Mouse (Mus musculus) ES-Bruce4 (cell line): ENCODE data around the gene Olfr1459. TPM values are rescaled to one million over a fixed set of nuclear protein-coding genes. Genes with fewer than 3 reads are reported as not detected.

Experiments
- H3K27ac ChIP-seq: 2 replicates; pipeline ENCODE4 v1.5.1; 2012; ENCODE audit warnings: low read length, inconsistent platforms; ENCODE audit not compliant: insufficient read depth
- H3K27me3 ChIP-seq: 2 replicates; pipeline ENCODE4 v1.6.1; 2012; ENCODE audit warnings: mild to moderate bottlenecking, low read length, inconsistent platforms; ENCODE audit not compliant: control insufficient read depth, poor library complexity, insufficient read depth, severe bottlenecking
- H3K36me3 ChIP-seq: 2 replicates; pipeline ENCODE4 v1.6.1; 2012; ENCODE audit warnings: inconsistent platforms, mild to moderate bottlenecking, low read length, moderate library complexity; ENCODE audit not compliant: control insufficient read depth, poor library complexity, insufficient read depth, severe bottlenecking
- H3K4me1 ChIP-seq: one replicate; pipeline ENCODE4 v1.8.1; 2011; ENCODE audit warnings: low read length; ENCODE audit not compliant: control insufficient read depth, insufficient read depth
- H3K4me3 ChIP-seq: 2 replicates; pipeline ENCODE4 v1.5.1; 2011; ENCODE audit warnings: low read depth, mild to moderate bottlenecking, low read length
- H3K9ac ChIP-seq: 2 replicates; pipeline ENCODE4 v1.6.1; 2012; ENCODE audit warnings: low read depth, mild to moderate bottlenecking, inconsistent platforms; ENCODE audit not compliant: poor library complexity, severe bottlenecking
- H3K9me3 ChIP-seq: replicated peaks from 2 replicates; pipeline ENCODE4 v1.6.1; 2012; ENCODE audit warnings: mild to moderate bottlenecking, low read length, inconsistent platforms; ENCODE audit not compliant: control insufficient read depth, poor library complexity, insufficient read depth, severe bottlenecking
- CTCF ChIP-seq: IDR thresholded peaks from one replicate; pipeline ENCODE4 v1.8.1; 2011; ENCODE audit warnings: low read depth, low read length
- EP300 ChIP-seq: IDR thresholded peaks from 2 replicates; pipeline ENCODE4 v1.6.1; 2011; ENCODE audit warnings: low read depth, low read length; ENCODE audit not compliant: insufficient read depth
- POLR2A ChIP-seq: IDR thresholded peaks from one replicate; pipeline ENCODE4 v1.8.1; 2011; ENCODE audit warnings: low read length; ENCODE audit not compliant: insufficient read depth
- polyA plus RNA-seq: library from polyadenylated mRNA; stranded (reverse); fragments of >200 nt; gene quantifications from 2 replicates; pipeline ENCODE4 v1.2.4, GENCODE M21; 2011; ENCODE audit warnings: low read depth; ENCODE audit not compliant: missing spikeins, insufficient read depth, insufficient read length

Olfr1459 gene
- polyA plus RNA-seq, result 0.09 and 0.12 TPM in 2 replicates

DNA sequence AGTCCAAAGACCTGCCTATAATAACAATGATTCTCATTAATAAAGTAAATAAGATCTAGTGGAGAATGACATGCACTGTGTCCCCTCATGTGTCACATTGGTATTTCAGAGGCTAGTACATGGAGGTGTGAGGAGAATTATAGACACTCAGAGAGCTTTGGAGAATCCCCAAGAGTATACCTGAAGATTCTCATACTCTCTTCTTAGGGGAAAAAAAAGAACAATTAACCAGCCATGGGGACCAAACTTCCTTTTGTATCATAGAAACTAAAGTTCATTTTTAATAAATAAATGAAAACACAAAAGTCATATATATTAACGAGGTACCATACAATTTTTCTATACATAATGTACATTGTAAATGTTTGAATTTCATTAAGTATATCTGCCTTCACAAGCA lies at the start of gene Olfr1459:
Olfr1459 (minus strand) TSS at position 101 of the 400 bp plus-strand sequence.
- H3K4me3 ChIP-seq, result no peak within 1 kb of the TSS
- H3K27ac ChIP-seq, result no peak within 1 kb of the TSS
- H3K36me3 ChIP-seq, result no peaks in the 10 kb centered on the region
- TF ChIP-seq POLR2A (no peak), CTCF (no peak), EP300 (no peak)
- no peaks in the 10 kb centered on the region for H3K9me3 ChIP-seq
- H3K9ac ChIP-seq, result no peak within 1 kb of the TSS
- H3K4me1 ChIP-seq, result no peaks in the 10 kb centered on the region
- no peaks in the 10 kb centered on the region for H3K27me3 ChIP-seq

DNA sequence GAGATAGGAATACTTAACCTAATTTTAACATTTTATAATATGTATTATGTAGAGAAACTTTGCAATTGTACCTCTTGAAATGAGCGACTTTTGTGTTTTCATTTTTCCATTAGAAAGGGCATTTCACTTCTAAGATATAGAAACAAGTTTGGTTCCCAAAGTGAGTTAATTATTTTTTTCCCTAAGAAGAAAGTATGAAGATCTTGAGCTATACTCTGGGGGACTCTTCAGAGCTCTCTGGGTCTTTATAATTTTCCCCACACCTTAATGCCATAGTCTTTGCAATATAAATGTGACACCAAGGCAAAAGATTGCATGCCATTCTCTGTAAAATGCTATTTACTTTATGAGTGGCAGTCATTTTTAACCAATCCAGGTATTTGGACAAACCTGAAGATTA lies 36.1 kb upstream of the Olfr1459 start, which contains the start of gene Olfr1462:
Olfr1462 (plus strand) TSS at position 301 of the 400 bp plus-strand sequence.
- Histone ChIP-seq H3K9ac (no peak within 1 kb of the TSS), H3K4me3 (no peak within 1 kb of the TSS), H3K27me3 (no peaks in the 10 kb centered on the region), H3K27ac (no peak within 1 kb of the TSS), H3K9me3 (no peaks in the 10 kb centered on the region), H3K36me3 (no peaks in the 10 kb centered on the region), H3K4me1 (no peaks in the 10 kb centered on the region)
- TF ChIP-seq POLR2A, result no peak
- TF ChIP-seq EP300, result no peak
- TF ChIP-seq CTCF, result no peak

DNA sequence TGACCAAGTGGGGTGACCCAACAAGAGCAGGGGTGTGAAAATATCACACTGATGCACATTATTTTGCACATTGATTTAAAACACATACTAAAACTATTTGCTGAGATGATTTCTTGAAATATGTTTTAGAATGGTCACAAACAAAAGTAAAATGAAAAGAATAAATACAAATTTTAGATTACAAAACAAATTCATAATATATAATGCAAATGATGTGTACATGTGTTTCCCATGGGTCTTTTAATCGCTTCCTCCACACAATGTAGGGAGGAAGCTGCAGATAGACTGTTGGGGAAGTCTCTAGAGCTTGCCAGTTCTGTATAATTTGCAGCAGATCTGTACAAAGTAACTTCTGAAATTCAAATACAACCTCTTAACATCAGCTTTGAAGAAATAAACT lies 13.4 kb upstream of the Olfr1459 start, which contains the start of gene Olfr1461:
Olfr1461 (plus strand) TSS at position 301 of the 400 bp plus-strand sequence.
- H3K27me3 ChIP-seq, result no peaks in the 10 kb centered on the region
- no peaks in the 10 kb centered on the region for H3K4me1 ChIP-seq
- TF ChIP-seq POLR2A (no peak), CTCF (no peak), EP300 (no peak)
- no peak within 1 kb of the TSS for H3K4me3 ChIP-seq
- no peaks in the 10 kb centered on the region for H3K9me3 ChIP-seq
- no peaks in the 10 kb centered on the region for H3K36me3 ChIP-seq
- no peak within 1 kb of the TSS for H3K27ac ChIP-seq
- no peak within 1 kb of the TSS for H3K9ac ChIP-seq

DNA sequence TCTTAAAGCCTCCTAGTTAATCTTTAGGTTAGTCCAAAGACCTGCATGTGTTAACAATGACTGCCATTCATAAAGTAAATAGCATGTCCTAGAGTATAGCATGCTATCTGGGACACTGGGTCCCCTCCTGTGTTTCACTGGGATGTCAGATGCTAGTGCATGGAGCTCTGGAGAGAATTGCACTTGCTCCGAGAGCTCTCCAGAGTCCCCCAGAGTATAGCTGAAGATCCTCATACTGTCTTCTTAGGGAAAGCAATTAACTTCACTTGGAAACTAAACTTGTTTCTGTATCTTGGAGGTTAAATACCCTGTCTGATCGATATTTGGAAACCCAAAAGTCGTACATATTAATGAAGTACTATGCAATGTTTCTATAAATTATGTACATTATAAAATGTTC lies 42.7 kb downstream of the Olfr1459 start, which contains the start of gene Olfr1458:
Olfr1458 (minus strand) TSS at position 101 of the 400 bp plus-strand sequence.
- no peaks in the 10 kb centered on the region for H3K4me1 ChIP-seq

DNA sequence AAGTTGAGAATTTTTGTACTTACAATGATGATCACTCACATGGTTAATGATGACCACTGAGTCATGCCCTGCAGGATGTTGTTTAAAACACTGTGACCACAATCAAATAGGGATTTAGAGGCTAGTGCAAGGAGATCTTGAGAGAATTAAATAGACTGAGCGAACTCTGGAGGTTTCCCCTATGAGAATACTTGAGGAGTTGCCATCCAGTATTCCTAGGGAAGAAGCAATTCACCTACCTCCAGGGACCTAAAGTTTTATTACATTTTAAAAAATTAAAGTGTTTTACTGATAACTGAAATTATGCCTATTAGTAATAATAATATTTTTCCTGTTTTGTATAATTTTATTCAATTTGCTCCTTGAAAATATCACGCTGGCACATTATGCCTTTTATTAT lies 51.6 kb downstream of the Olfr1459 start, which contains the start of gene Olfr1457:
Olfr1457 (minus strand) TSS at position 101 of the 400 bp plus-strand sequence.
- no peaks in the 10 kb centered on the region for H3K36me3 ChIP-seq
- no peak for TF ChIP-seq EP300
- TF ChIP-seq POLR2A, result no peak
- no peak for TF ChIP-seq CTCF
- no peaks in the 10 kb centered on the region for H3K9me3 ChIP-seq
- H3K27ac ChIP-seq, result no peak within 1 kb of the TSS
- H3K9ac ChIP-seq, result no peak within 1 kb of the TSS
- H3K27me3 ChIP-seq, result no peaks in the 10 kb centered on the region
- H3K4me3 ChIP-seq, result no peak within 1 kb of the TSS
- H3K4me1 ChIP-seq, result no peaks in the 10 kb centered on the region

More for the DNA sequence above, 42.7 kb downstream of the Olfr1459 start, which contains the start of gene Olfr1458:
- Histone ChIP-seq H3K27me3 (no peaks in the 10 kb centered on the region), H3K4me3 (no peak within 1 kb of the TSS), H3K9ac (no peak within 1 kb of the TSS), H3K9me3 (no peaks in the 10 kb centered on the region), H3K36me3 (no peaks in the 10 kb centered on the region), H3K27ac (no peak within 1 kb of the TSS)
- no peak for TF ChIP-seq EP300
- no peak for TF ChIP-seq POLR2A
- TF ChIP-seq CTCF, result no peak

DNA sequence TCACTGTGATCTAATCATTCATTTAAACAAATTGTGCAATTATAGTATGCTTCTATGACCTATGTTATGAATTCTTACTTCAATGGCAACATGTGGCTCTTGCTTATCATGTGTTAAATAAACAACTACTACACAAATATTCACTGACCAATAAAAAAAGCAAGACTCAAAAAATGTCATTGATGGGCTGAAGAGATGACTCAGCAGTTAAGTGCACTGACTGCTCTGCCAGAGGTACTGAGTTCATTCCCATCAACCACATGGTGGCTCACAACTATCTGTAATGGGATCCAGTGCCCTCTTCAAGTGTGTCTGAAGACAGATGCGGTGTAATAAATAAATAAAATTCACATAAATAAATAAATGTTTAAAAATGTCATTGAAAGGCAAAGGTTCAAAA lies 55.4 kb downstream of the Olfr1459 start:
- Histone ChIP-seq H3K36me3 (no peaks in the 10 kb centered on the region), H3K4me3 (no peak overlapping the region), H3K9me3 (no peaks in the 10 kb centered on the region), H3K27ac (no peak overlapping the region), H3K27me3 (no peaks in the 10 kb centered on the region), H3K9ac (no peak overlapping the region), H3K4me1 (no peaks in the 10 kb centered on the region)
- no peak for TF ChIP-seq EP300
- TF ChIP-seq POLR2A, result no peak
- TF ChIP-seq CTCF, result no peak

Other genes starting within 250 kb of the Olfr1459 start
- gene Olfr1447, start 245.8 kb downstream of the Olfr1459 start, polyA plus RNA-seq, result not detected in 2 replicates
- not detected in 2 replicates for gene Olfr1448, start 225.1 kb downstream of the Olfr1459 start, polyA plus RNA-seq
- not detected in 2 replicates for gene Olfr1449, start 218.7 kb downstream of the Olfr1459 start, polyA plus RNA-seq
- not detected in 2 replicates for gene Olfr1450, start 199.3 kb downstream of the Olfr1459 start, polyA plus RNA-seq
- gene Olfr1451, start 154.5 kb downstream of the Olfr1459 start, polyA plus RNA-seq, result not detected in 2 replicates
- not detected in 2 replicates for gene Olfr1453, start 121.2 kb downstream of the Olfr1459 start, polyA plus RNA-seq
- not detected in 2 replicates for gene Olfr1454, start 88.9 kb downstream of the Olfr1459 start, polyA plus RNA-seq
- not detected in 2 replicates for gene Olfr1457, start 51.7 kb downstream of the Olfr1459 start, polyA plus RNA-seq
- gene Olfr1458, start 42.8 kb downstream of the Olfr1459 start, polyA plus RNA-seq, result not detected in 2 replicates
- not detected in 2 replicates for gene Olfr1461, start 13.5 kb upstream of the Olfr1459 start, polyA plus RNA-seq
- not detected in 2 replicates for gene Olfr1462, start 36.2 kb upstream of the Olfr1459 start, polyA plus RNA-seq
- gene Olfr1463, start 81.8 kb upstream of the Olfr1459 start, polyA plus RNA-seq, result not detected in 2 replicates
- gene Olfr1465, start 166.0 kb upstream of the Olfr1459 start, polyA plus RNA-seq, result not detected in 2 replicates
- gene Olfr1466, start 189.3 kb upstream of the Olfr1459 start, polyA plus RNA-seq, result not detected in 2 replicates
- not detected in 2 replicates for gene Olfr1467, start 212.7 kb upstream of the Olfr1459 start, polyA plus RNA-seq